Mouse (Mus musculus): Measurements from ENCODE around the gene B3gnt9.

GRCm38 (mm10) chr8:105269461-105269947 is 14.6 kb upstream of the B3gnt9 start, which contains the start of gene Hsf4:
- TF ChIP-seq POLR2AphosphoS5 (IDR thresholded peaks at IDR 0.05; ENCODE audit: borderline replicate concordance, low read depth, low read length): no peak
- no peak; a peak in 1 of 6 replicates for TF ChIP-seq CTCF (IDR thresholded peaks at IDR 0.05 in 2 of 3, conservative IDR thresholded peaks at IDR 0.05 in 1 of 3; ENCODE audit: control insufficient read depth in 1 of 3, insufficient read depth in 1 of 3, low read depth in 2 of 3, low read length in 3 of 3, poor library complexity in 1 of 3, severe bottlenecking in 1 of 3)
- peak; percentile 60 for TF ChIP-seq NELFE (IDR thresholded peaks at IDR 0.05; ENCODE audit: low read depth, low read length)
- TF ChIP-seq NRF1 (IDR thresholded peaks at IDR 0.05; ENCODE audit: insufficient read depth, low read depth, low read length, poor library complexity, severe bottlenecking): 0 out of 2 replicates have a peak, but pooled peaks have one; percentile 19
- TF ChIP-seq HCFC1 (IDR thresholded peaks at IDR 0.05; ENCODE audit: low read depth, low read length): no peak; the same call in 1 of the 2 replicates
- TF ChIP-seq GATA1 (IDR thresholded peaks at IDR 0.05; ENCODE audit: low read depth, low read length): no peak
- no peak for TF ChIP-seq ZNF384 (IDR thresholded peaks at IDR 0.05; ENCODE audit: low read depth, low read length)
- peak; percentile 65 to 78; a peak in 3 of 4 replicates for TF ChIP-seq POLR2A (IDR thresholded peaks at IDR 0.05; ENCODE audit: control insufficient read depth in 1 of 2, insufficient read depth in 1 of 2, low read depth in 1 of 2, low read length in 2 of 2, poor library complexity in 1 of 2)
- no peak for TF ChIP-seq EP300 (IDR thresholded peaks at IDR 0.05; ENCODE audit: low read depth in 1 of 2, low read length in 2 of 2)
- peak; percentile 66; the same call in 1 of the 2 replicates for TF ChIP-seq POLR2AphosphoS2 (IDR thresholded peaks at IDR 0.05; ENCODE audit: low read length)
- TF ChIP-seq CHD1 (IDR thresholded peaks at IDR 0.05; ENCODE audit: low read depth, low read length): no peak
- no peak for TF ChIP-seq MYC (IDR thresholded peaks at IDR 0.05; ENCODE audit: low read depth, low read length)
- TF ChIP-seq SMC3 (IDR thresholded peaks at IDR 0.05; ENCODE audit: low read depth, low read length): no peak

All from MEL (cell line).